Mouse (Mus musculus) spleen, adult 2 months (tissue): ENCODE data around the gene E2f2.

Experiments
- CTCF ChIP-seq: fragments of 200-500 bp; IDR thresholded peaks from 2 replicates; pipeline ENCODE4 v1.5.1; 2011; ENCODE audit warnings: mild to moderate bottlenecking, inconsistent platforms; ENCODE audit not compliant: insufficient read depth, insufficient read length, insufficient replicate concordance; ENCODE audit errors: extremely low read depth
- POLR2A ChIP-seq: fragments of 200-500 bp; IDR thresholded peaks from 2 replicates; pipeline ENCODE4 v1.6.1; 2011; ENCODE audit warnings: low read depth, low read length, inconsistent platforms

DNA sequence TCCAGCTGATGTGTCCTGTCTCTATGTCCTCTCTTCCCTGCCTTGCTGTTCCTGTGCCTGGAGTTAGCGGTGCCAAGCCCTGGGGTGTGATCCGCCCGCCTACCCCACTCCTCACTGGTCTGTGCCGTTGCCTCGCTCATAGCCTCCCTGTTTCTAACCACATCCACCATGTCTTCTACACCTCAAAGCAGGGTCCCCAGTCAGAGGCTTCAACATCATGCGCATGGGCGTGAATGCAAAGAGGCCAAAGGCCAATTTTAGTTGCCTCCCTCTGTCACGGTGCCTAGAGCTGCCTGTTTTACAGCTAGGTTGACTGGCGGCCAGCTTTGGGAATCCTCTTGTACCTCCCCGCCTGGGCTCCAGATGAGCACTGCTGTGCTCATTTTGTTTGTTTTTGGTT, 24.0 kb downstream of the E2f2 start:
- TF ChIP-seq CTCF (no peak), POLR2A (no peak)
